Mouse (Mus musculus) CD8-positive naive resting alpha-beta T cell, adult 2 months (primary cell): ENCODE results near the gene Mitf.

Experiments
- DNase-seq, 2 experiments: peaks; one replicate each; pipeline ENCODE4 v3.0.0; 2022; ENCODE audit warnings: low read depth in 2 of 2, low spot score in 2 of 2

Mitf gene

DNA sequence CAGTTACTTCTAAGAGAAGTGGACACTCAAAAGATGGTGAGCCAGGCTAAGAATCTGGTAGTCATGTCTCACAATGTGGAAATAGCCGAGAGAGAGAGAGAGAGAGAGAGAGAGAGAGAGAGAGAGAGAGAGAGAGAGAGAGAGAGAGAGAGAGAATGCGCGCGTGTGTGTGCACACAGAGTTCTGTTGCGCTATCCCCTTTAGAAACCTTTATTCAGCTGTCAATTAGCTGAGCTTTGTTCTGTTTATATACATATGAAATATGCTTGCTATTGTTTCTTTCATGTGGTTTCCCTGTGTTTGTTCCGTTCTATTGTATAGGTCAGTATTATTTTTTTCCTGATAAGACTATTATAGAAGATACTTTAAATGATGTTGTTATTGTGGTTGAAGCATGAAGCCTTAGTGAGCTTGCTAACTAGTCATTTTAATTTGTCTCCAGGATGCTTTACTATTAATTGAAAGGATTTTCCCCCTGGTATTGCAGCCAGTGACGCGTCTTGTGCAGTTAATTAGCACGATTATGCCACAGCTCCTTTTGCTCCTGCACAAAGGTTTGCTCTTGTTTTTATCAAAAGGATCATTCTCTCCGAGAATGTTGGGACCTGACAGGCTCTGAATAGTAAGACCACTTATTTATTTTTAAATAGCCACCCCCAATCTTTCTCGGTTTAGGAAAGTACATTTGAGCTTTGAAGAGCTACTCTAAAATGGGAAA, 131.2 kb downstream of the Mitf start:
- DNase-seq: no peak

GRCm38 (mm10) chr6:97940916-97941315, 134.1 kb downstream of the Mitf start:
- no peak for DNase-seq

DNA sequence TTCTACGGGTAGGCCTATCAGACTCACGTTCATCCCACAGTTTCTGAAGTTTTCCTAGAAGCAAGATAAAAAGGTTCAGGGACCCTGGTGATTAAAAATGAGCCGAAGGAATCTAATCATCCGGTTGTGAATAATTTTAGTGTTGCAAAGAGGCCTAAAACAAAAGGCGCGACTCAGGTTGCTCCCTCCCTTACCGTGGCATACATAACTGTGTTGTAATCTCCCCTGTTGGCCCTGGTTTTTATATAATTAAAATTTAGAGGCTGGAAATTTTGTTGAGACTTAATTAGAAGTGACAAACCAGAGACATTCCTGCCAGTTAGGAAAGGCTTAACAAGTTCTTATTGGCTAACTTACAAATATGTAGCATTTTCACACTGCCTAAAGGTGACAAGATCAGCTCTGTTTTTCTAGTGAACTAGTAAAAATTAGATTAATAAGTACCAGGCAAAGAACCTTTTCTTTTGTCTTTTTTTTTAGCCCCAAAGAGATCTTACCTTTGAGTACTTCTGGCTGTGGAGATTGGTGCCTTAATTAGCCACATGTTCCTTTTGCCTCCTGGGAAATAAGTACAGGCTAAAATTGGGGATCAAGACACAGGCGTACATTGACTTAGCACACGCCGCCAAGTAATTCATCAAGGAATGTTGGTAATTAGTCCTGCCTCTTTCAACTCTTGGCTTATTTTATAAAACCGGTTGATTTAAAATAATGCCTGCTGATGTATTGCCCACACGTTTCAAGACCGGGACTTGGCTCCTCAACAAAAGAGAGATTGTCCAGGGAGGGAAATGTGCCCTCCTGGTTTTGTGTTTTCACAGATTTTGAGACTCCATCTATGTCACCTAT, 143.4 kb downstream of the Mitf start:
- no peak for DNase-seq

DNA sequence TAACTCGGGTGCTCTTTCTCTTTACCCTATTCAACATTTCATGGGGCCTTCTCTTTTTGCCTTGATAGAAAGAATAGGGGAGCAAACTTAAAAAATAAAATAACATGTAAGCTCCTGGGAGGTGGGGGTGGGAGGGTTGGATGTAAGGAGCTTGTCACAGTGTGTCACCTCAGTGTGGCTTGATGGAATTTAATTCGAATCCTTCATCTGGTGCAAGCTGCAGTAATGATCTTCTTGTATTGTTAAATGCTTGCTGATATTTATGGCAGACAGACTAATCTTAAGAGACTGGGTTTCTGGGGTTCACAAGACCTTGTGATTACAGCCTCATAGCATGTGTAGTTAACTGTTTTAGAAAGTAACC, 144.0 kb downstream of the Mitf start:
- DNase-seq: no peak

DNA sequence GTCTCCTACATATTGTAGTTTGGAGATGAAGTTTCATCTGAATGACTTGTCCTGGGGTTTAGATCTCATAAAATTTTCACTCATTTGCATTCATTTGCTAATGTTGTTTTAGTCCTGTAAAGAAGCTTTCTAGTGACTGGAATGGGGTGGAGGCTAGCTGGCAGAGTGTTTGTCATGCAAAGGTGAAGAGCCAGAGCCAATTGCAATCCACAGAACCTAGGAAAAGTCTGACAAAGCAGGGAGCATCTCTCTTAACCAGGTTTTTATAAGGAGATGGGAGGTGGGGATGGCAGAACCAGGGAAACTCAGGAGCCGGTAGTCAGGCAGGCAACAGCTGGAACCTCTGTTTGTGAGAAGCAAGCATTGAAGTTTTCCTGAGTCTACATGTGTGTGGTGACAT, 144.9 kb downstream of the Mitf start:
- no peak for DNase-seq

DNA sequence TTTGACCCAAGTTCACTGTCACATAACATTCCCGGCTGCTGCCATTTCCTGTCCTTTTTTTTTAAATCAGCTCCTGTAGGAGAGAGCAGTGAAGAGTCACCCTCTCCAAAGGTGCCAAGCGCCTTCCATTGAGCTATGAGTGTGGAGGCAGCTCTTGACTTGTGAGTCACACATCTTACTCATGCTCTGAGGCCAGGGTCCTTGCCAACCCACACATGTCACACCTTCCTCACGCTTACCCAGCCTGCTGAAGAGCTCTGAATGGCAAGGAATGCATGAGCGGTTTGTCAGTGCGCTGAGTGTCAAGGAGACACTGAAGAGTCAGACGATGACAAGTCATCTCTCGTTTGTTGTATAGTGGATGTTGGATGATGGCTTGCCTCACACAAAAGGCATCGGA, 146.0 kb downstream of the Mitf start:
- no peak for DNase-seq

GRCm38 (mm10) chr6:97956121-97956520, 149.3 kb downstream of the Mitf start:
- DNase-seq: no peak

DNA sequence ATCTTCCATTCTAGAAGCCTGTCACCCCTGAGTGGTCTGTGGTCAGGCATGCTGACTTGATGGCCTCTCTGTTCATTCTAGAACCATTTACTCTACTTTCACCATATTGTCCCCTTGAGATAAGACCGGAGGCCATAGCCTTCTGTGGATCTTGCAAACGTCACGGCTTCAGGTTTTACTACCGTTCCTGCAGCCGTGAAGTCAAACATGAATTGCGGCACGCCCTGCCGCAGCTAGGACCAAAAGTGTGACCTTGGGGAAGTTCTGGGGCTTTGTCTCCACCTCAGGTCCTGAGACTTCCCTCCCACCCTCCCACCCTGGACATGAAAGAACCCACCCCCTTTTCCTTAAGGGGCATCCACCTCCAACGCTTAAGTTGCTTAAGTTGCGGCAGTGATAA, 149.8 kb downstream of the Mitf start:
- DNase-seq: no peak

DNA sequence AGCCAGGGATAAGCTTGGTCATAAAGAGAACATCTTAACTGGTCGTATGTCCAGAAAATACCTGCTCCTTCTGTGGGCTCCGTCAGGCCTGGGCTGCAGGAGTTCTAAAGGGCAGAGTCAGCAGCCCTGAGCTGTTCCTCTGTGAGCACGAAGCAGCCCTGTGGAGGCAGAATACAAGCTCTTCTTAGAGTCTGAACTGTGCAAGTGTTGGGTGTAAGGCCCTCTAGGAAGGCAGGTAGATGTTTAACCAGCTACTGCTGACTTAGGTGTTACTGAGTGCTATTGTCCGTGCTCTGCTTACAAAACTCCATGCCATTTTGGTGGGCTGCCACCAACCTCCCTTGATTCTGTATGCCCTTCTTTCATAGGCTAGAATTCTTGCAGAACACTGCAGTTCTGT, 151.4 kb downstream of the Mitf start:
- DNase-seq: no peak

GRCm38 (mm10) chr6:97961776-97962175, 154.9 kb downstream of the Mitf start:
- no peak for DNase-seq

GRCm38 (mm10) chr6:97962311-97962710, 155.5 kb downstream of the Mitf start:
- no peak for DNase-seq

DNA sequence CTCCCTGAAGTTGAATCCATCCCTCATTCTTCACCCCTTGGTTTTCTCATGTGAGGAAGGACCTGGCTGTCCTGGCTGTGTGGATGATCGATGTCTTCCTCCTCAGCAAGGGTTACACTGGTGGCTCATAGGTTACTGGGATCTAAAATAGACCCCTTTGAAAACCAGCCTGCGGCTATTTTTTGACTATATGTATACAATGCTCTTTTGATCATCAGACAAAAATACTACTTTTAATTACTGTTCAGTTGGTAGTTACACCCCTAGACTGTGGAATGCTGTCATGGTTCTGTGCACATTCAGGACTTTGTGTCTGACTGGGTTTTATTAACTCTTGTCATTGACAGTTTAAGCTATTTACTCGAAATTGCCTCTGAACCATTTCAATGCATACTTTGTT, 157.9 kb downstream of the Mitf start:
- DNase-seq: no peak

DNA sequence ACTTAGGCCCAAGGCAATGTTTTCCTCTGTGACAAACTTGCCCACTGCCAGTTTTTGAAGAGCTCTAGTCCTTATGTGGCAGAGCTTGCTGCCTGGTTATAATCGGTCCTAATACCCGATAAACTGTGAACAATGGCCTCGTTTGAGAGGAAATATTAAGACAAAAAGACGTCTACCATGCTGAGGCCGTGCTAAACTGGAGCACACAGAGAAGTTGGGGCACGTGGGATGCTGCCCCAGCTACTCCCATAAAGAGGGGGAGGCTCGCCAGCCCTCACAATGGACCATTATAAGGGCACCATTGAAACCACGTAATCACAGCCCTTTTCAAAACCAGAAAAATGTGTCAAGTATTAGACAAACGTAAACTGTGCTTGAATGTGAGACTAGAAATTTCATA, 174.8 kb downstream of the Mitf start:
- no peak for DNase-seq

DNA sequence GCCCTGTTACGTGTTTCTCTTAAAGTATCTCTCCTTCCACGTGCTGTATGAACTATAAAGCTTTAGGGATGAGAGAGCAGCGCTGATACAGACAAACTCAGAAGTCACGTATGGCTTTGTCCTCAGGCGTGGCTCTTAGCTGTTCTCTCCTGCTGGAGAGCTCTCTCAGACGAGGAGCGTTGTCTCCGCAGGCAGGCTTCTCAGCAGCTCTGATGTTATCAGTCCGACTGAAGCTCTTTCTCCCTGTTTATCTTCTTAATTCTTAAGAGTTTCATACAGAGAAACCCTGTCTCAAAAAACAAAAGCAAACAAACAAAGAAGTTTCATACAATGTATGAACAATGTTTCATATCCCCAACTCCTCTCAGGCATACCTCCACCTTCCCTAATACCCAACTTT, 178.8 kb downstream of the Mitf start:
- DNase-seq: no peak

- DNase-seq: no peak
These were observed 179.6 kb downstream of the Mitf start for GRCm38 (mm10) chr6:97986417-97986816.

DNA sequence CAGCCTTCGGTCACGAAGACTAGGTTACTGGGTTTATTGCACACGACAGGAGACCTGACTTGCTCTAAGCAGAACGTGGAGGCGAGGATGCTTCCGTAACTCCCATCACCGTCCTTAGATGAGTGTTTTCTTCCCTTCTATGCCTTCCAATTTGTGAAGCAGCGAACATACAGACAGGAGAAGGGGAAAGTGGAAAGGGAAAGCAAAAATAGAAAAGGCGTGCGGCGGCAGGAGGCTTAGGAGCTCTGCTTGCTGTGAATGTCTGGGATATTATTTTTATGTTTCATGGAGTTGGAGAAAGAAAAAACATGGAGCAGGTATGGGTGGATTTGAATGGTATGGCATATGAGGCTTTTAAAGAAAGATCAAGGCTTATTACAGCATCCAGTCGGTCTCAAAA, 186.7 kb downstream of the Mitf start:
- DNase-seq: no peak

GRCm38 (mm10) chr6:97995606-97996307, 188.9 kb downstream of the Mitf start:
- no peak for DNase-seq

DNA sequence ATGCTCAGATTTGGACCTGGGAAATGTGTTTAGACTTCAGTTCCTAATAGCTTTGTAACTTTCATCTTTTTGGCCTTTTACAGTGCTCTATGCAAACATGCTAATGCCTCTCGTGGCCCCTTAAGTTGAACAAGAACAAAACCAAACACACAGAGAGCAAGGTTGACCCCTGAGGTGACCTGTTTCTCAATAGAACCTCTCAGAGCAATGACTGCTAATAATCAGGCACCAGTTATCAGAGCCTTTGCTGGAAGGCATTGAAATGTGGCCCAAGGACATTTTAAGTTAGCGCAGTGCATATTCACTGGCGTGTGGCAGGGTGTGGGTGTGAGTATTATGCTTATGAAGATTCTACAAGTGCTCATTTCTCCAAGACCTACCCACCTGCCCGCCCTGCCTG, 194.7 kb downstream of the Mitf start:
- no peak for DNase-seq

DNA sequence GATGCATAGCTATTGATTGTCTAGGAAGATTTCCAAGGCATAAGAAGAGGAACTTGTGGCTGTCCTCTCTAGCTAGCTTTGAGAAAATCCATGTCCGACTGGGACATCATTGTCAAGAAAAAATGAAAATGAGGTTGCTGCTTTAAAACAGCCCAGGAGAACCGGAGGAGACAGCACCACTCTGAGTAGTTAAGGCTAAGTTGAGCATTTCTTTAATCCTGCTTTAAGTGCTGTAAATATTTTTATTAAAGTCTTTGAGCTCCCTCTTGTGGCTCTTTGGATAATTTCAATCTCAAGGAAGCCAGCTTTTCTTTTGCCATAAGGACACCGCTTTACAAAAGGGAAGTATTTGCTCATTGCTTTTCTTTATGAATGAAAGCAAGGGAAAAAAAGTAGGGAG, 196.3 kb downstream of the Mitf start:
- DNase-seq: no peak

DNA sequence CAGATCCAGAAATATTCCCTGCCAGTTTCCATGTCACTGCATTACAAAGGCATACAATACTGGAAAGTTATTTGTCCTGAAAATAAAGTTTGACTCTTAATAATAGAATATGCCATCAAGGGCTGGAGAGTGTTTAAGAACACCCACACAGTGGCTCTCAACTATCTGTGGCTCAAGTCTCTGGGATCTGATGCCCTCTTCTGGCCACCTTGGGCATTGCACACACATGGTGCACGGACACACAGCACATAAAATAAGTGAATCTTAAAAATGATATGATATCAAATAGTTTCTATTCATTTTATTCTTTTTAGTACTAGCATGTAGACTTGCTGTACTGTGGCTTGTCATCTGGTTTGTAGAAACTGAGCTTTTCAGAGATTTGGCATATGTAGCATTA, 198.7 kb downstream of the Mitf start:
- DNase-seq: no peak

DNA sequence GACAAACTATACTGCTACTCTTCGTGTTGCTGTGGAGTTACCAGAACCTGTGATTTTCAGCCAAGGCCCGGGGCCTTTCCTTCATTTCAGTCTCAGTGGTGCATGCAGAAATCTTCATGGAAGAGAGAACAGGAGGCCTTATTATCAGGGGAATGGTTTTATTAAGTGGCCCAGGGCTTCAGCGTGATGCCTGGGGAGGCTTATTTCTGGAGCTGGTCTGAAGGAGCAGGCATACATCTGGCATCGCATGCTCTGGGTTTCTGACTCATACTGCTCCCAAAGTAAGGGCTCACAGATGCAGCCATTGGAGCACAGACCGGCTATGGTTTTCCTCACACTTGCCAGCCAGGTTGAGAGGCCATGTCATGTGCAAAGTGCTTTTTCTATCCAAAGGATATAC, 208.2 kb downstream of the Mitf start:
- no peak for DNase-seq

- DNase-seq: no peak
These were observed 209.0 kb downstream of the Mitf start for GRCm38 (mm10) chr6:98015819-98016218.
